Mouse (Mus musculus) mesoderm, embryonic 11.5 days (tissue): ENCODE results near the gene Uhrf1.
"Not testable (repeated sequence)": the region's sequence is repeated elsewhere in the genome, so short reads cannot be mapped to it uniquely, and the experiment has no call there.

Experiments used
- DNase-seq: peaks from one replicate; pipeline ENCODE4 v3.0.0-alpha.2; 2012; ENCODE audit warnings: low read depth, low spot score

Gene Uhrf1

DNA sequence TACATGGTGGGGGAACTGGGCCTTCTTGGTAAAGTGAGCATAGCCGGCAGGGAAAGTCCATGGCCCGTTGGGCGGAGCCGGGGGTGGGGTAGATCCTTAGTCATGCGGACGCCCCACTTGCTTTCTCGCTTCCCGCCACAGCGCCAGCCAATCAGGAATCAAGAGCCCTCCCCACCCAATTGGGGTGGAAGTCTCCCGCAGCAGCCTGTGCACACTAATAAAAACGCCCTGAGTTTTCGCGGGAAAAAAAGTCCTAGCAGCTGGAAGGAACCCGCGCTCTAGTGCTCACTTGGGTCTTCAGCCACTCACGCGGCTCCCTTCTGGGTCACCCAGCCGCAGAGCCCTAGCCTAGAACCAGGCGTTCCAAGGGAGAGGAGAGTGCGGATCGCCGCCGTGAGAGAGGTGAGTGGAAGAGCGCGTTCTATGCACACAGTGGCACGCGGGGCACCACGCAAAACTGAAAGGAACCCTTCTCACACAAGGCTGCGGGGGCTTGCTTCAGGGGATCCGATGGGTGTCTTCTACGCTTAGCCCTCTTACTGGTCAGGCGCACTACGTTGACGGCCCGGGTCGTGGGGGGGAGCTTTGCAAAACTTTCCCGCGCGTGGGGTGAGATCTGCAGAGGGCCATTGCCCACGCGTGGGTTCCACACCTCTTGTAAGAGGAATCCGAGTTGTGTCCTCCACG lies at the start of gene Uhrf1:
Uhrf1 (plus strand) TSS at position 162 of the 687 bp plus-strand sequence.
- DNase-seq: peak; percentile 93

DNA sequence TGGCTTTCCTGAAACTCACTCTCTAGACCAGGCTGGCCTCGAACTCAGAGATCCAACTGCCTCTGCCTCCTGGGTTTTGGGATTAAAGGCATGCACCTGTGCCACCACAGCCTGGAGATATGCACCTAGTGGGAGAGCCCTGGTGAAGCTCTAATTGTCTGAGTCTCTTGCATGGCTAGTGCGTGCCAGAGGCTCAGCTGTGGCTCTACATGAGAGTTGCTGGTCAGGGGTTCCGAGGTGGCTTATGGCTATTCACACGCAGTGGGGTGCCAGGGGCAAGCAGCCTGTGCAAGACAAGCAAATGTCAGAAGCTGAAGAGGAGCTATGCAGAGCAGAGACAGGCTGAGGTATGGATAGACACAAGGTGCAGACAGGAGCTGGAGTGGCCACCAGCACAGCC lies 48.4 kb upstream of the Uhrf1 start:
- DNase-seq: no peak

DNA sequence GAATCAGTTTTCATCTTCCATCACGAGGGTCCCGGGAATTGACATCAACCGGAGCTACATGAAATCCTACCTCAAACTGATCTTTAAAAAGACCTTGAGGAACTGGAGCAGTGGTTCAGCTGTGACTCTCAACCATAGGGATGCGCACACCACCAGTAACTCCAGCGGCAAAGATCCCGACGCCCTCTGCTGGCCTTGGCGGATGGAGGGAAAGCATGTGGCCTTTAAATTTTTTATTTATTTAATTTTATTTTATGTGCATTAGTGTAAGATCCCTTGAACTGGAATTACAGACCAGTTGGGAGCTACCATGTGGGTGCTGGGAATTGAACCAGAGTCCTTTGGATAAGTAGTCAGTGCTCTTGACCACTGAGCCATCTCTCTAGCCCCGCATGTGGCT lies 47.7 kb upstream of the Uhrf1 start:
- no peak for DNase-seq

DNA sequence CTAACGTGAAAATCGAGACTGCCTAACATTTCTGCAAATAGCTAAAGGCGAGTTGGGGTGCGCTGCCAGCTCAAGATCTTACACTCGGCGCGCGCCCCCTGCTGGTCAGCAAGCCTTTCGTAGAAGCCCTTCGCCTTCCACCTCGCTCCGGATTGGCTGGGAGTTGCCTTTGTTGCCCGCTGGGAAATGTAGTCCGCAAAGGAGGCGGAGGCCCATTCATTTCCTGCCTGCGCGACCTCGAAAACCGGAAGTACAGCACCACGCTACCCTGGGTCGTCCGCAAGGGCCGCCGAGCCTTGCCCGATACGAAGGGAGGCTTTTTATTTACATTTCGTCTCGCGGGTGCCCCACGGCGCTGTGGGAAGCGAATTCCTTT lies 47.3 kb upstream of the Uhrf1 start:
- DNase-seq: peak; percentile 98

DNA sequence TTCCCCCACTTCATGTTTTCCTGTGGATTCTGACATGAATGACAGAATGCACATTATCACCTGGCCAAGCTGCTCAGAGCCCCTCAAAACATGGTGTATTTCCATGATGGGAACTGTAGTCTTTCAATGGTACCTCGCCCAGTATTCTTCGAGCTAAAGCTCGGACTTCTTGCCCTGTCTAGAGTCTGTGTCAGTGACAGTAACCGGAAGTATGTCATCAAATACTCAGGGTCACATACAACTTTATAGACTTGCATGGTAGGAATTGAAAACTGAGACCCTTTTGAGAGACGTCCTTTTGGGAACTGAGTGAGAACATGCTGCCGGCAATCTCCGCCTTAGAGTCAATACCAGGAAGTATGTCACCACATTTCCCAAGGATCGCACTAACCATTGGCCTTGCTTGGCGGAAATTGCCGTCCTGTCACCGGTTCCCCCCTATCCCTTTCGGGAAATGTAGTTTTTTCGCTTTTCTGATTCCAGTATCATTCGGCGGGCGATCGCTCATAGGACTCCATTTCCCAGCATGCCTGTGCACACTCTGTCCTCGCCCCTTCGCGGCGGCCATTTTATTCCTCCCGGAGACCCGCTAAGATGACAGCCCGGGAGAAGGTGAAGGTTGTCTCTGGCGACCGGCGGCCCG lies 46.8 kb upstream of the Uhrf1 start, which contains the start of gene Fem1a:
Fem1a (plus strand) TSS at position 572 of the 643 bp plus-strand sequence.
- peak; percentile 98 for DNase-seq

DNA sequence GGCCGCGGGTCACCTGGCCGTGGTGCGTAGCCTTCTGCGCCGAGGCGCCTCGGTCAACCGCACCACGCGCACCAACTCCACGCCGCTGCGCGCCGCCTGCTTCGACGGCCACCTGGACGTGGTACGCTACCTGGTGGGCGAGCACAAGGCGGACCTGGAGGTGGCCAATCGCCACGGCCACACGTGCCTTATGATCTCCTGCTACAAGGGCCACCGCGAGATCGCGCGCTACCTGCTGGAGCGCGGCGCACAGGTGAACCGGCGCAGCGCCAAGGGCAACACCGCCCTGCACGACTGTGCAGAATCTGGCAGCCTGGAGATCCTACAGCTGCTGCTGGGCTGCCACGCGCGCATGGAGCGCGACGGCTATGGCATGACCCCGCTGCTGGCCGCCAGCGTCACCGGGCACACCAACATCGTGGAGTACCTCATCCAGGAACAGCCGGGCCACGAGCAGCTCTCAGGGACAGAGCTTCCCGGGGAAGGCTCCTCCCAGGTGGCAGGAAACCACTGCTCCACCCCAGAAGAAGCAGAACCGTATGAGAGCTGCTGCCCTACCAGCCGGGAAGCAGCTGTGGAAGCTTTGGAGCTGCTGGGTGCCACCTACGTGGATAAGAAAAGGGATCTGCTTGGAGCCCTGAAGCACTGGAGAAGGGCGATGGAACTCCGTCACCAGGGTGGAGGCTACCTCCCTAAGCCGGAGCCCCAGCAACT lies 45.8 kb upstream of the Uhrf1 start:
- no peak for DNase-seq

DNA sequence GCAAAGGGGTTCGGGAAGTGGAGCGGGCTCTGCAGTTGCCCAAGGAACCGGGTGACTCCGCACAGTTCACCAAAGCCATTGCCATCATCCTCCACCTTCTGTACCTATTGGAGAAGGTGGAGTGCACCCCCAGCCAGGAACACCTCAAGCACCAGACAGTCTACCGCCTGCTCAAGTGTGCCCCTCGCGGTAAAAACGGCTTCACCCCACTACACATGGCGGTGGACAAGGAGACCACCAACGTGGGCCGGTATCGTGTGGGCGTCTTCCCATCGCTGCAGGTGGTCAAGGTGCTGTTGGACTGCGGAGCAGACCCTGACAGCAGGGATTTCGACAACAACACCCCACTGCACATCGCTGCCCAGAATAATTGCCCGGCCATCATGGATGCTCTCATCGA lies 44.9 kb upstream of the Uhrf1 start:
- not testable (repeated sequence) for DNase-seq

DNA sequence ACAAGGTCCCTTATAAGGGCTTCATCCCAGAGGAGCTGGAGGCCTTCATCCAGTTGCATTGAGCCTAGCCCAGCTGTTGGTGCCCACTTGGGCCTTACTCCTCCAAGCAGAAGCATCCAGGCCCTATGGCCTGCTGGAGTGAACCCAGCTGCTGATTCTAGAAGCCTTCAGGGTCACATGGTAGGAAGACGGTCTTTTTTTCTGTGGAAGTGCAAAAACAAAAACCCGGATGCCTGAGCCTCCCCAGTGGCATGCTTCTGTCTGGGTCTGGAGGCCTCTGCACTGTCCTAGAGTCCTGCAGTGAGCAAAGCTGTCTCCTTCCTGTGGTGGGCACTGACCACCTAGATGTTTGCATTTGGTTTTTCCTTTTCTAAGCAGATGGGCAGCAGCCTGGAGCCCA lies 44.3 kb upstream of the Uhrf1 start:
- DNase-seq: not testable (repeated sequence)

DNA sequence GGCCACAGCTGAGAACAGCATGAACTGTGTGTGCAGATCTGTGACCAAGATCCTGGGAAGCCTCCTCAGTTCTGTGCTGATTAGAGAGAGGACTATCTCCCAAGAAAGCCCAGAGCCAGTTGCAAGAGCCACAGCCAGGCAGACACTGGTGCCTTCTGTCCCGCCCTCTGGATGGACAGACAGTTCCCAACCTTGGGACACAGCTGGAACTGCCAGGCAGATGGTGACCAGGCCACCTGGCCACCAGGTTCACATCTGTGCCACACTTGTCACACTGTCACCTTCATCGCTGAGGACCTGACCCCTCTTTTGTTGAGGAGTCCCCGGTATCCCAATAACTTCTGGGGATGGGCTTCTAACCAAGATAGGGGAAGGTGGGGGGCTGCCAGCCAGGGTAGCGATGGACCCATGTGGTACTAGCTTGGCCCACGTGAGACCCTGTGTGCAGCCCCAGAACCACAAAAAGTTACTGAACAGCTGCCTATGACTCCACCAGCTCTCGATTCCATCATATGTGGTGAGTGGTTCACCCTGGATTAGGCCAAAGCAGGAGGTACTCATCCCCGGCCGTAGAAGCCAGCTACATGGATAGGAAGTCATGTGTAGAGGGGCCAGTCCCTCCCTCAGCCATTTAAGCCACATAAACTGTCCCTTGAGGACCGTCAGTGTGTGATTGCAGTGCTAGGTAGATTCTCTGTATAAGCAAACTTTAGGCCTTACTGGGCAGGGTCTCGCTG lies 43.7 kb upstream of the Uhrf1 start:
- DNase-seq: no peak

DNA sequence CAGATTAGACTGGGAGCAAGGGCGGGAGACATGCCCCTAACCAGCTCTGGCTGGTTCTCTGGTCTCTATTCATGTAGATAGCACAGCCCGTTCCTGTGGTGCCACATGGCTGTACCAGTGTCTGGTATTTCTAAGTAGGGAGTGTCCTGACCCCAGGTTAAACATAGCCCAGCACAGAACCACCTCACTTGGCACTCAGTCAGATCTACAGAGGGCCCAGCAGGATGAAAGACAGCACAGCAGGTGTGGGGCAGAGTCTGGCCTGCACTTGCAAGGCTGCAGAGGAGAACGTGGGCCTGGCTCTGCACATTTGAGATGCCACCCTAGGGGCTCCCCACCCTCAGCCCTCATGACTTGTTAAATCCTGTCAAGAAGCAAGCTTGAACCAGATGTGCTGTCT lies 42.0 kb upstream of the Uhrf1 start:
- no peak for DNase-seq

DNA sequence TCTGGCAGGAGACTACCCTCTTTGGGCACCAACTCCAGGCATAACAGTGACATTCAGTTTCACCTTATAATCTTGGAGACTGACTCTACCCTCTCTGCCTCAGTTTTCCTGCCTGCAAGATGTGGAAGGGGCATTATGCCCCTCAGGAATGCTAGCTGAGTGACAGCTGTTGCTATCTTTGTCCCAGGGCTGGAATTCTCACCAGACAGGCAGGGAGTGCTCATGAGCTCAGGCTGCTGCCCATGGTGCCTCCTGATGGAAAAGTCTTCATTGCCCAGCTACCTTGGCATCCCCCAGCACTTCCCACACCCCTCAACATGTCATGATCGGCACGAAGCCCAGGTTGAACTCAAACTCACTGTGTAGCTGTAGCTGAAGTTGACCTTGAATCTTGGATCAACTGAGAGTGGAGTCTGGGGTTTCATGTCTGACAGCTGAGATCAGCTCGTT lies 40.5 kb upstream of the Uhrf1 start:
- DNase-seq: no peak

DNA sequence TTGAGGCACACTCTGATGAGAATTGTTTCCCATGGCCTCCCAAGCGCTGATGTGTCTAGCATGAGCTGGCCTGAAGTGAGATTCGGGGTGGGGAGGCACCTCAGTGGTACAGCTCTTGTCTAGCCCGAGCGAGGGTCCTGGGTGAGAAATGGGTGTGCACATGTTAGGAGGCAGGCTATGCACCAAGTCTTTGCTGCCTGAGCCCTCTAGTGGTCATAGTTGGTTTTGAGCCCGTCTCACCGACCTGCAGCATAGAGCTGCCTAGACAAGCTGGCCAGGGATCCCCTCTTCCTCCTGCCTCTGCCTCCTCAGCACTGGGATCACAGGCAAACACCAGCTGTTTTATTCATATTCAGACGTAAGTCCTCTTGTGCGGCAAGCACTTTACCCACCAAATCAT lies 39.1 kb upstream of the Uhrf1 start:
- DNase-seq: peak; percentile 83

DNA sequence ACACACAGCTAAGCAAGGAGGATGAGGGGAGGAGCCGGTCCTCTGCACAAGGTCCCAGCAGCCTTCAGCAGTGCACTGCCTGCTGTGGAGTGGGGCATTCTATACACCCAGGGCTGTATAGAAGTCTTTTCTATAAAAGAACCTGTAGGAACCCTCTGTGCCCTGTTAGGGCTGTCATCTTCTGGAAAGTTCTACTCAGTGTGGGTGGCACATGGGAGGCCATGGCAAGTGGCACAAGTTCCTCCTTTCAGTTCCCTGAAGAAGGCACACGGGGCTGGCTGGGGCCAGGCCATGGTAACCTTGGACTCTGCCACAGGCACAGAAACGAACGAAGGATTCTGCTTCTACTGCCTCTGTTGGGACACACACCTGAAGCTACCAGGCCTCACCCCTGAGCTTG lies 38.1 kb upstream of the Uhrf1 start:
- no peak for DNase-seq

DNA sequence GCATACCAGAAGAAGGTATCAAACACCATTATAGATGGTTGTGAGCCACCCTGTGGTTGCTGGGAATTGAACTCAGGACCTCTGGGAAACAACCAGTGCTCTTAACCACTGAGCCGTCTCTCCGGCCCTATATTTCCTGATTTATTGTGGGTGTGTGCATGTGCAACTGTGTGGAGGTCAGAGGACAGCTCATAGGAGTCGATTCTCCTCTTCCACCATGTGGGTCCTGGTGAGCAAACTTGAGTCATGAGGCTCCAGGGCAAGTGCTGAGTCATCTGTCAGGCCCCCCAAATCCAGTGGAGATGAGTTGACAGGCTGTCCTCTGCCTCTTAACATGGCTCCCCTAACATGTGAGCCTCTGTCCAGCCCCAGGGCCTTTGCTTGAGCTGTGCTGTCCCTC lies 37.3 kb upstream of the Uhrf1 start:
- DNase-seq: no peak

DNA sequence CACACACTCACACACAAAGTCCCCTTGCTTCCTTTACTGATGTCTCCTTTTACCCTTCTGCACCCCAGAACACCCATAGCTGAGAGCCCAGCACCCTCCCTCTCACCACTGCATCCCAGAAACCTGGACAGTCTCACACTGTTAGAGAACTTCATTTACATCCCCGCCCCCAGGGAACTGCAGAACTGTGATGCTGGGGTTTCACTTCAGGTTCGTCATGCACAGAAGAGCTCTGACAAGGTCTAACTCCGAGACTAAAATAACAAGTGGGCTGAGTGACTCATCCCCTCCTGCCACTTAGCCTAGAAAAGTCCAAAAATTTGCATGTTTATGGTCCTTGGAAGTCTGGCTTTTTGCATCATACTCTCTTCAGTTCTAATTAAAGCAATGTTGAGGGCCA lies 36.9 kb upstream of the Uhrf1 start:
- no peak for DNase-seq

DNA sequence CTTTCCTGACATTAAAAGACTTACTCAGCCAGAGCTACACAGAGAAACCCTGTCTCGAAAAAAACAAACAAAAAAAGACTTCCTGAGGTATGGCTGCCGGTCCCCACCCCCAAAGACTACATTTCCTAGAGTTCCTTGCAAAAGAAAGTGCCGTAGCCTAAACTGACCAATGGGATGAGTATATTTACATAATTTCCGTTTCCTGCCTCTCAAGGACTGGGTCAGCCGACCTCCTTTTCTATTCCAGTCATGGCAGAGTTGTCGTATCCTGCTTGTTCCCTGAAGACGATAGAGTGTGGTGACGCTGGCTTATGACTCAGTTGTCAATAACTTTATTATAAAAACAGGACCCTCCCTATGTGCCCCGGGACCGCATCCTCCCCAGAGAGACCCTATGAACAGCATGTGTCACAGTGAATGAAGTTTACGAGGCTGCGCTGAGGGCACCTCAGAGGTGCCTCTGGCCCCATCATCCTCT lies 33.9 kb upstream of the Uhrf1 start:
- DNase-seq: peak; percentile 72

DNA sequence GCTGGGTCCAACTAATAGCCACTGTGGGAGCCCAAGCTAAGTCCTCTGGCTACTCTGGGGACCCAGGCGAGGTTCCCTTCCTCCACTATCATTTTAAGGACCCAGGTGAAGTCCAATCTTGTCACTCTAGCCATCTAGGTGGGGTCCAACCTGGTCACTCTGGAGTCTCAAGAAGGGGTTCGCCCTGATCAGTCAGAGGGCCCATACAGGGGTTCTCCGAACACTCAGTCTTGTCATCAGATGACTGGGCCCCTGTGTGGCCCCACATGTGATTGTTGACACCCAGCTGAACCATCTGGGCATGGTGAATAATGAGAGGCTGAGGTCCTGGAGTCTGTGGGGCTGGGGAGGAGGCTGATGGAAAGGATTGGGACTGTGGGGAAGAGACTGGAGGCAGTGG lies 33.4 kb upstream of the Uhrf1 start:
- no peak for DNase-seq

DNA sequence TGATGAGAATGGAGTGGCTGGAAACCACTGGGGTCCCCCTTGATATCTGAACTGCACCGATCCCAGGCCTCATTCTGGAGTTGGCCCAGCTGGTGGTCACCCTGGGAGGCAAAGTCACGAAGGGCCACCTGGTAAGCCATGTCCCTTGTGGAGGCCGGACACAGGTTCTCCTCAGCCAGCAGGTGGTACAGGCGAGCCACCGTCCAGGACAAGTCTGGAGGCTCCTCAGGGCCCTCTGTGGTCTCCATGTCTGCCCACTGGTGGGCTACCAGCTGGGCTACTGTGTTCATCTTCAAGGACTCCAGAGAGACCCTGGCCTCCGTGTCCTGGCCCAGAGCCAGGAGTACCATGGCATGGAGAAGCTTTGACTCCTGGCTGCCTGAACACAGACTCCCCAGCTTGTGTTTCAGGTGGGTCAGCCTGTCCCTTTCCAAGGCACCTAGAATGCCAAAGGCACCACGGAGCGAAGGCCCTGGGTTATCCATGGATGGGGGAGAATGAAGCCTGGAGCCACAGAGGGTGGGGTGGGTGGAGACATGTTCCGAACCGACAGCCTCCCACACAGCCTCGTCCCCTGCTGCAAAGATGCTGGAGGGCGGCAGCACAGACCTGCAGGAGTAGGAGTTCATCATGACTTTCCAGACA lies 31.4 kb upstream of the Uhrf1 start:
- DNase-seq: no peak

DNA sequence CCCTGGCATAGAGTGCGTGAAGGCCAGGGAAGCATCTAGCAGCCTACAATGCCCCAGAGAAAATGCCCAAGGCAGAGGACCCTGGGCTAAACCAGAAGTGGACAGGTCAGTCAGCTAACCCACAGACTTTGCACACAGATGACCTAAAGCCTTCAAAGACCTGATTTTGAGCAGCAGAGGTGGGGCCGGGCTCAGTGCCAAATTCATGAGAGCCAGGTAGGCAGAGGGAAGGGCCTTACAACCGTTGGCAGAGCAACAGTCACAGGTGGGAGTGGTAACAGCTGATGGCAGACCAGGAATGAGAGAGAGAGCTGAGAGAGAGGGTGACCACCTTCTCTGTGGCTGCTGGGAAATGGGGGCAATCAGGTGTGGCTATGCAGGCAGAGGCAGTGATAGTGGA lies 30.5 kb upstream of the Uhrf1 start:
- DNase-seq: no peak

DNA sequence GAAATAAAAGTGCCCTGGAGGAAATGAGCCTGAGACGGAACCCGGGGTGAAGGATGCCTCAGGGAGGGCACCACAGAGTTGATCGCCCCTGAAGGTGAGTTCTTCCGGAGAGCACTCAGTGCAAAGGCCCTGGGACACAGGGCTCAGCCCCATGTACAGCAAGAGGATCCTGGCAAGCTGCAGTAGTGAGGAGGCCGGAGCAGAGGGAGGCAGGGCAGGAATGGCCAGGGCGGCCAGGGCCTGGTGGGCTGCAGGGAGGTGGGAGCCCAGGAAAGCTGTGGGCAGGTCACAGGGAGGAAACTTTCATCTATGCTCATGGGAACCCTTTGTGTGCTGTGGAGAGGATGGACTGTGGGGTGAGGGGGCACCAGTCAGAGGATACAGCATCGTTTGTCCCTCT lies 29.6 kb upstream of the Uhrf1 start:
- no peak for DNase-seq

DNA sequence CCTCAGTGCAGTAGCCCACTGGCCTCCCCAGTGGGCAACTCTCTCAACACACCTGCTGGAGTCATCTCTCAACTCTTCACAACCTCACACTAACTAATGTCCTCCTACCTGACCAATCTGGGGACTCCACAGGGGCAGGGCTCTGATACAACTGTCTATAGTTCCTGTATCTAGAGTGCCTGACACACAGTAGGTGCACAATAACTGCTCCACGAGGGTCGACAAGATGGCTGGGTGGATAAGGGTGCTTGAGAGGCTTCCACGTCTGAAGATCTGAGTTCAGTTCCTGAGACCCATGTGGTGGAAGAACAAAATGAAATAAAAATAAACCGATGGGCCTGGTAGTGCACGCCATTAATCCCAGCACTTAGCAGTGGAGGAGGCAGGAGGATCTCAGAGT lies 29.1 kb upstream of the Uhrf1 start:
- DNase-seq: no peak
